Mouse (Mus musculus): ENCODE measurements around the gene Ddah1.

DNA sequence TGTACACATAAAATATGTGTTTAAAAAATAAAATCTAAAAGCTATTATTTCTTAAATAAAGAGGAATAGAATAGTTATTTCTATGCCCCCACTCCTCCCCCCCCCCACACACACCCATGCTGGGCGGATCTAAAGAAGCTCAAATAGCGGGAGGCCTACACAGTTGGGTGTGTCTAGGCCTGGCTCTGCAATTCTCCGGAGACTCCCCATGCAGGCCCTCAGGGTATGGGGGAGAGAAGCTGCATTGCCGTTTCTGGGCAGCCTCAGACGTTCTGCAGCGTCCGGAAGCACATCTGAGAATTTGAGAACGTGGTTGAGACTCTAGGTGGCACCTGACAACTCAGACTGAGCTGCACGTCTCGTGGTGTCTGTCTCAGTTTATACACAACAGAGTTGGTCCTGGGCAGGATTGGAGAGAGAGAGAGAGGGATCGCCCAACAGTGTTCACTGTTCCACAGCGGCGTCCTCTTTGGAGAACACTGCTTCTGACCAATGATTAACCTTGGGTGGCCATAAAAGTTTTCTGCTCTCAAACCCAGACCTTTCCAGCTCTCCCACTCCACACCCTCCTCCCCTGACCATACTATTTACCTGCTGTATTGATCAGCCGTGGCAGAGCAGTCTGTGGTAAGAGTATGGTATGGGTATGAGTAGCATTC lies 22.4 kb downstream of the Ddah1 start:
- TF ChIP-seq CTCF (IDR thresholded peaks at IDR 0.05; ENCODE audit: extremely low read depth, insufficient read depth, insufficient read length, insufficient replicate concordance) (no peak), POLR2A (IDR thresholded peaks at IDR 0.05; ENCODE audit: low read depth, low read length) (no peak)

All from spleen, adult 2 months (tissue).